In the genomic region with DNA sequence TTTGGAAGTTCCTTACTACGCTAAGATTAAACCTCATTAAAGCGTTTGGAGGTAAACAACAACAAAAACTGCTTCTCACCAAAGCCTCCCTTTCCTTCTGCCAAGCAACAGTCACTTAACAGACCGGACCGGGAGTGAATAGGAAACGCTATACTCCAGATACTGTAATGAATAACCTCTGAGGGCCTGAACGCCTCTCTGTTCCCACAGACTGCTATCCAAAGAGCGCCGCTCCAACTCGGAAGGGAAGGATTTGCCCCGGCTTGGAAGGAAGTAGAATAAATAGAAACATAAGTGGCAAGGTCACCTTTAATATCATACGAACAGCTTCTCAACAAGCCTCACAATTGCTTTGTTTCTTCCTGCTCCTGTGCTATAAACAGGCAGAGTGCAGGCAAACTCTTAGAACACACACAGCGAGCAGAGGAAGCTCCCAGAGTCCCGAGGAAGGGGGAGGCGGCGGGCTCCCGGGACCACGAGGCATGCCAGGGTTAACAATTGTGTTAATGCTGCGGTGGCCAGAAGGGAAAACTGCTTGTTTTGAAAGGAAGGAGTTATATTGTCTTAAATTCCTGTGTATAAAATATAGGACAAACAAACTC, we compare ENCODE assay signal across 8 mouse cellular contexts. TPM values are rescaled to one million over a fixed set of nuclear protein-coding genes. Genes with fewer than 3 reads are reported as not detected.
DNase-seq lines count a peak whose midpoint lies in the region; ATAC-seq lines count a peak whose summit lies in the region.

No protein-coding gene starts in this region.

- no peak for ATAC-seq in heart, embryonic 13.5 days (ENCODE audit: extremely low read depth, insufficient number of reproducible peaks, low FRiP score, low TSS enrichment)

- no peaks in the 10 kb centered on the region for H3K9me3 ChIP-seq in heart, embryonic 13.5 days

- H3K27me3 ChIP-seq in heart, embryonic 13.5 days (replicated peaks) = no peaks in the 10 kb centered on the region

- peak overlapping the region; percentile 31 for H3K4me3 ChIP-seq in heart, embryonic 13.5 days

- H3K36me3 ChIP-seq in heart, embryonic 13.5 days = no peaks in the 10 kb centered on the region

- 29% methylated on average over 18 of the region's 18 CpGs for WGBS in heart, embryonic 13.5 days

- H3K27ac ChIP-seq in heart, embryonic 13.5 days (replicated peaks) = peak overlapping the region; percentile 24; the same call in 1 of the 2 replicates

- peaks cover 16% of the 10 kb centered on the region for H3K4me1 ChIP-seq in heart, embryonic 13.5 days

- H3K9ac ChIP-seq in heart, embryonic 13.5 days = peak overlapping the region; percentile 64

- H3K4me2 ChIP-seq in heart, embryonic 13.5 days = peak overlapping the region; percentile 58

- DNase-seq in testis, postnatal 10 days (ENCODE audit: low spot score) = peak; percentile 46
- no peak for DNase-seq in testis, postnatal 14 days (ENCODE audit: low spot score)
- peak; percentile 28 for DNase-seq in kidney, adult 9 months
- peak; percentile 69 to 87 for DNase-seq in lung, postnatal 4 days
- no peak for DNase-seq in thymus, postnatal 25 days
- no peak for DNase-seq in layer of hippocampus, adult 8-10 months (ENCODE audit: low spot score in 2 of 2)
- no peak for DNase-seq in thymus, postnatal 0 days (ENCODE audit: low spot score)

RNA-seq across cellular contexts. Expression of a gene that starts 39.8 kb away (rescaled TPM):
- polyA plus RNA-seq in heart, embryonic 13.5 days (2015; fragmentation: Nextera tagmentation; extraction: Ambion mirVana) = 98.5 and 99.1 TPM in 2 replicates
- total RNA-seq in layer of hippocampus, adult 8-10 months (2022) = 10 to 100 TPM; 67.1 to 69.8 (median 68.3) TPM
- 220 and 243 TPM in 2 replicates for polyA plus RNA-seq in thymus, postnatal 0 days (2015; fragmentation: Nextera tagmentation; extraction: Ambion mirVana)

Comparison
In these comparisons a context has a peak if more than half of its experiments do, and no peak if none do; other contexts are left out.
1. DNase-seq: peak in testis, postnatal 10 days (single experiment), kidney, adult 9 months (single experiment) and lung, postnatal 4 days (2 of 2); none in testis, postnatal 14 days (single experiment), thymus, postnatal 25 days (single experiment), layer of hippocampus, adult 8-10 months (0 of 2) and thymus, postnatal 0 days (single experiment).